Mouse (Mus musculus): ENCODE data around the gene Akap17b.
A peak's percentile ranks its signal among the peaks of the same experiment; 100 is the strongest.
"Not testable (repeated sequence)": the region's sequence is repeated elsewhere in the genome, so short reads cannot be mapped to it uniquely, and the experiment has no call there.

Akap17b gene

GRCm38 (mm10) chrX:36644657-36645551 lies at the start of gene Akap17b:
Akap17b (minus strand) TSS chrX:36645395.
- peak; percentile 86 to 93 for DNase-seq

GRCm38 (mm10) chrX:36691365-36691764 lies 46.2 kb upstream of the Akap17b start:
- no peak for DNase-seq

DNA sequence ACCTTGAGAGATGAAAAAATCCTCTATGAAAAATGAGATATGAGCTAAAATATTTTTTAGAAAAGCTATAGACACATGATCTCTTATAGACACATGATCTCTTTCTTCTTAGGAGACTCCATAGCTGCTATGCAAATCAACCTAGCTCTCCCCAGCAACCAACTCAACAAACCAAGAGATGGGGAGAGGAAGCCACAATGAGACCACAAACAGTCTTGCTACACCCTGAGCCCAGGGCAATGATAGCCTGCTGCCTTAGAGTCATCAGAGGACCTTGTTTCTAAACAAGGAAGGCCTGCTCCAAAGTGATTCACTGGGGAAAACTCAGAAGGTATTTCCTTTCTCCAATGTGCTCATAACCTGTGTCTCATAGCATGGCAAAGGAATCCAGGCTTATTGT lies 44.5 kb upstream of the Akap17b start:
- no peak for DNase-seq

GRCm38 (mm10) chrX:36676836-36677235 lies 31.6 kb upstream of the Akap17b start:
- no peak for DNase-seq

DNA sequence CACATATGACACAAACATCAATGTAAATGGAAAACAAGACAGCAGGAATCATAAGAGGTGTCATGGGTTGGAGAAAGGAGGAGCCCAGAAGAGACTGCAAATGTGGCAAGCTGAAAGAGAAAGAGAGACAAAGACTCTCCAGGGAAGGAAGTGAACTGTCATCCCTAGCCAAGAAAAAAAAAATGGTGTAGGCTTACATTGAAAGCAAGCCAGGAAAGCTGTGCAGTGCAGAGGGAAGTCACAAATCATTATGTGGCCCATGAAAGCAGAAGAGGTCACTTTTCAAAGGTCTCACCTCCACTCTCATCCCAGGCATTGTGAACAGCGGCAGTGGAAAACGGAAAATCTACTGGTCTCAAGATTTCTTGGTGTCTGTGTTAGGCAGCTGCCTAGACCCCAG lies 27.5 kb upstream of the Akap17b start:
- peak; percentile 1 to 5 for DNase-seq

GRCm38 (mm10) chrX:36640046-36640445 lies 5.1 kb downstream of the Akap17b start:
- no peak for DNase-seq

GRCm38 (mm10) chrX:36630771-36631170 lies 14.4 kb downstream of the Akap17b start:
- no peak for DNase-seq

DNA sequence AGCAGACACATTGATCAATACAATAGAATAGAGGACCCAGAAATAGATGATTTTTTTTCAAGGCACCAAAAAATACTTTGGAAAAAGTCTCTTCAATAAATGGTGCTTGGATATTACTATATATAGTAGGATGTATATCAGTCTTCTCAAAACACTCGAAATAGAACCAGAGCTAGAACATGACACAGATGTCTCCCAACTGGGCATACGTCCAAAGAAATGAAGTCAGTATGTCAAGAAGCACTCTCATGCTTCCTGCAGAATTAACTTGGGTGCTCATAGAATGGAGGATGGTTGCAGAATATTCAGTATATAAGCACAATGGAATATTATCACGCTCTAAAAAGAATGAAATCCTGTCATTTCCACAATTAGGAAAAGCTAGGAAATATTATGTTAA lies 17.1 kb downstream of the Akap17b start:
- no peak for DNase-seq

GRCm38 (mm10) chrX:36609117-36609516 lies 36.1 kb downstream of the Akap17b start:
- no peak for DNase-seq

DNA sequence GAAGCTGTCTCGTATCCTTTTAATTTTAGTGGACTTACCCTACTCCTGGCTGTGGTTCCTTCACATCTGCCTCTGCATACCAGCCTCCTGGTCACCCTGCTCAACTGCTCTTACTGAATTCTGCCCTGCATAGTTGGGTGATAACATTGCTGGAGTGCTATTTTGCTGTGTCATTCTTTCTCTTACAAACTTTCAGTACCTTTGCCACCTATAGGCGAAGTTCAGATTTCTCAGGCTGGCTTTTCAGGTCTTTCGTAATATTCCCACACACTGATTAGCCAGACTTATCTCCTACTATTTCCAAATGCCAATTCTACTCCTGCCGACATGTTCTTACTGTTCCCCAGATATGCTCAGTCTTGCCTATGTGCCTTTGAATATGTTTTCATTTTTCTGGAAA lies 41.2 kb downstream of the Akap17b start:
- DNase-seq, result no peak

- DNase-seq, result no peak
Observed at GRCm38 (mm10) chrX:36602926-36603325, 42.3 kb downstream of the Akap17b start.

- peak in 1 of 2 experiments; percentile 2 for DNase-seq
Observed at GRCm38 (mm10) chrX:36600066-36600465, 45.1 kb downstream of the Akap17b start.

- DNase-seq, result no peak
Observed at GRCm38 (mm10) chrX:36599656-36600055, 45.5 kb downstream of the Akap17b start.

- DNase-seq, result peak; percentile 19 to 35
Observed at GRCm38 (mm10) chrX:36598861-36599344, 46.3 kb downstream of the Akap17b start.

- no peak for DNase-seq
Observed at GRCm38 (mm10) chrX:36598390-36598810, 46.8 kb downstream of the Akap17b start.

DNA sequence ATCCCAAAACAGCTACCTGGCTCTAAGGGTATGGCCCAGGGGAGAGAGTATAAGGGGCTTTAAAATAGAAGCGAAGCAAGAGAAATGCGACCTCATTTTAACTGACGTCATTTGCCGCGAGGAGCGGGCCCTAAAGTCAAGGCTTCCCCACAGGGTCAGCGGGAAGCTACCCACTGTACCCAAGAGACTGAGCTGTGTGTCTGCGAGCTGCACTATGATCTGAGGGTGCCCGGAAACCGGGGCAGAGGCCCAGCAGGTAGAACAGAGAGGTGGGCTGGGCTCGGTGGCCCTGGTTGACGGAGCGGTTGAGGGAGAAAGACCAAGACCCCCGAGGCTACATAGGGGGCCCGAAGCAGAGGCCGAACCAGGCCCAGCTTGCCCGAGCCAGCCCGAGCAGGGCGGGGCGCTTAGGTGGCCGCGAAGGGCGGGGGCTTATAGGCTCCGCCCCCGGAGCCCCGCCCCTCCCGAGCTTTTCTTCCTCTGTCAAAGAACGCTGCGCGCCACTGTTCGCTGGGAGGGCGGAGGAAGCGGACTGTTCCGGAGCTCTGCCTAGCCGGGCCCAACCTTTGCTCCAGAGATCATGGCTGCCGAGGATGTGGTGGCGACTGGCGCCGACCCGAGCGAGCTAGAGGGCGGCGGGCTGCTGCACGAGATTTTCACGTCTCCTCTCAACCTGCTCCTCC lies 47.3 kb downstream of the Akap17b start, which contains the start of gene Pgrmc1:
Gene Pgrmc1 (plus strand): TSS at position 500 of the 683 bp plus-strand sequence.
- peak; percentile 87 to 92 for DNase-seq

GRCm38 (mm10) chrX:36596483-36597120 lies 48.6 kb downstream of the Akap17b start:
- DNase-seq, result not testable (repeated sequence)

DNA sequence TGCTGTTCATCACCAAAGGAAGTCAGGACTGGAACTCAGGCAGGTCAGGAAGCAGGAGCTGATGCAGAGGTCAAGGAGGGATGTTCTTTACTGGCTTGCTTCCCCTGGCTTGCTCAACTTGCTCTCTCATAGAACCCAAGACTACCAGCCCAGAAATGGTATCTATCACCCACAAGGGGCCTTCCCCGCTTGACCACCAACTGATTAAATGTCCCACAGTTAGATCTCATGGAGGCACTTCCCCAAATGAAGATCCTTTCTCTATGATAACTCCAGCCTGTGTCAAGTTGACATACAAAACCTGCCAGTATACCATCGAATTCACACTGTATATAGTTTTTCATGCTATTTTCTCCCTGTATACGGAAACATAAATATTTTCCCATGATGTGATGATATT lies 49.9 kb downstream of the Akap17b start:
- no peak for DNase-seq

DNA sequence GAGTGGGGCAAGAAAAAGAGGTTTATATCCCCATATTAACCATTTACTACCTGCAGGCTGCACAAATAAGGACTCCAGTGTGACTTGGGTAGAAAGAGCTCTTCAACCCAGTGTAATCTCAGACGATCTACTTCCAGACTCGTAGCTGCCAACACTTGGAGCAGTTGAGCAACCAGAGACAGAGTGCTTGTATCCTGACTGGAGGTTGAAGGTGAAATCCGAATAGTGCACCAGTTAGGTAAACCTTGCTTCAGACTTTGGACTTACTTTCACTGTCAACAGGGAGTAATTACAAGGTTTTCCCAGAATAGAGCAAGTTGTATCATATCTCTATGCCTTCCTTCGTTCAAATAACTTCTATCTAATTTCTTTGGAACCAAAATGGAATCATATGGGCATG lies 53.7 kb downstream of the Akap17b start:
- no peak for DNase-seq

- no peak for DNase-seq
Observed at GRCm38 (mm10) chrX:36591120-36591519, 54.1 kb downstream of the Akap17b start.

- DNase-seq, result no peak
Observed at GRCm38 (mm10) chrX:36590266-36590665, 54.9 kb downstream of the Akap17b start.

GRCm38 (mm10) chrX:36587304-36588209 lies 57.6 kb downstream of the Akap17b start:
- DNase-seq, result peak; percentile 2 to 11

Measured in kidney, postnatal 4 days (tissue).